Mouse (Mus musculus) left cerebral cortex, adult 9 months (tissue): ENCODE results near the gene Fbxo9.

Source experiments
- DNase-seq, 2 experiments: peaks; one replicate each; pipeline ENCODE4 v3.0.0; 2022; ENCODE audit warnings: low spot score in 2 of 2

Gene Fbxo9

GRCm38 (mm10) chr9:78070496-78070895, 38.4 kb downstream of the Fbxo9 start:
- DNase-seq: no peak

GRCm38 (mm10) chr9:78064121-78064520, 44.7 kb downstream of the Fbxo9 start:
- DNase-seq: no peak

GRCm38 (mm10) chr9:78062392-78062791, 46.5 kb downstream of the Fbxo9 start:
- no peak for DNase-seq

- DNase-seq: no peak
Observed at GRCm38 (mm10) chr9:78059525-78060120, 49.2 kb downstream of the Fbxo9 start.

- DNase-seq: no peak
Observed at GRCm38 (mm10) chr9:78054298-78054697, 54.6 kb downstream of the Fbxo9 start.

- DNase-seq: no peak
Observed at GRCm38 (mm10) chr9:78053821-78054220, 55.0 kb downstream of the Fbxo9 start.

- DNase-seq: no peak
Observed at GRCm38 (mm10) chr9:78051677-78052076, 57.2 kb downstream of the Fbxo9 start, which contains the start of gene Gcm1. Gene Gcm1, plus strand, starts transcription at chr9:78051924.

GRCm38 (mm10) chr9:78050452-78050970, 58.4 kb downstream of the Fbxo9 start:
- DNase-seq: no peak

- no peak for DNase-seq
Observed at GRCm38 (mm10) chr9:78046755-78047154, 62.1 kb downstream of the Fbxo9 start.

GRCm38 (mm10) chr9:78045171-78045570, 63.7 kb downstream of the Fbxo9 start:
- no peak for DNase-seq

GRCm38 (mm10) chr9:78038755-78039489, 69.9 kb downstream of the Fbxo9 start:
- DNase-seq: peak; percentile 33 to 78

- DNase-seq: no peak
Observed at GRCm38 (mm10) chr9:78035831-78036230, 73.0 kb downstream of the Fbxo9 start.

GRCm38 (mm10) chr9:78035296-78035695, 73.6 kb downstream of the Fbxo9 start:
- DNase-seq: no peak

GRCm38 (mm10) chr9:78032930-78033329, 75.9 kb downstream of the Fbxo9 start:
- no peak for DNase-seq
